Mouse (Mus musculus): ENCODE measurements around the gene Gm5485.

- TF ChIP-seq EP300 (IDR thresholded peaks at IDR 0.05; ENCODE audit: low read depth) (no peak), CTCF (IDR thresholded peaks at IDR 0.05; ENCODE audit: low read depth) (peak; percentile 52)
Measured at GRCm38 (mm10) chr16:48366801-48367200, 45.4 kb downstream of the Gm5485 start.

Data from liver, postnatal 0 days (tissue).